Mouse (Mus musculus) liver, embryonic 14.5 days (tissue): ENCODE measurements around the gene Olfr519. TPM values are rescaled to one million over a fixed set of nuclear protein-coding genes. Genes with fewer than 3 reads are reported as not detected.

Experiments
- ATAC-seq: fragments of 200-750 bp; cut with Nextera tagmentation; 2 replicates; pipeline ENCODE4 v1.8.0; 2017; ENCODE audit warnings: moderate number of reproducible peaks, mild to moderate bottlenecking, moderate library complexity; ENCODE audit not compliant: insufficient read depth
- DNase-seq, 3 experiments: peaks; one replicate each; pipeline ENCODE4 v3.0.0-alpha.2; 2012 to 2013; ENCODE audit warnings: low read depth in 3 of 3, low spot score in 3 of 3
- H3K27ac ChIP-seq: fragments of 300-500 bp; sonication (generic); 2 replicates; pipeline ENCODE4 v1.5.1; 2014; ENCODE audit warnings: moderate library complexity, mild to moderate bottlenecking, control low read depth, inconsistent platforms
- H3K27me3 ChIP-seq: fragments of 300-500 bp; sonication (generic); 2 replicates; pipeline ENCODE4 v1.6.1; 2014; ENCODE audit warnings: mild to moderate bottlenecking, low read length, moderate library complexity; ENCODE audit not compliant: control insufficient read depth, insufficient read depth
- H3K36me3 ChIP-seq: fragments of 300-500 bp; sonication (generic); replicated peaks from 2 replicates; pipeline ENCODE4 v1.6.1; 2014; ENCODE audit warnings: low read depth; ENCODE audit not compliant: control insufficient read depth, insufficient read depth
- H3K4me1 ChIP-seq, 2 experiments: fragments of 200-500 bp in 1 of 2; fragments of 300-500 bp in 1 of 2; sonication (generic) in 1 of 2; replicated peaks; 2 replicates each; pipeline ENCODE4 v1.6.1; 2012 to 2014; ENCODE audit warnings: antibody characterized with exemption in 1 of 2, inconsistent platforms in 1 of 2, low read length in 1 of 2; ENCODE audit not compliant: control insufficient read depth in 2 of 2, insufficient read depth in 2 of 2
- H3K4me2 ChIP-seq: fragments of 300-500 bp; sonication (generic); 2 replicates; pipeline ENCODE4 v1.6.1; 2014; ENCODE audit warnings: low read depth, mild to moderate bottlenecking, control low read depth, moderate library complexity
- H3K4me3 ChIP-seq, 2 experiments: fragments of 200-500 bp in 1 of 2; fragments of 300-500 bp in 1 of 2; sonication (generic) in 1 of 2; 2 replicates each; pipeline ENCODE4 v1.5.1; 2012 to 2014; ENCODE audit warnings: low read depth in 2 of 2, low read length in 2 of 2, mild to moderate bottlenecking in 2 of 2, control low read depth in 1 of 2, inconsistent platforms in 1 of 2, moderate library complexity in 1 of 2; ENCODE audit not compliant: insufficient read depth in 1 of 2
- H3K9ac ChIP-seq: fragments of 300-500 bp; sonication (generic); replicated peaks from 2 replicates; pipeline ENCODE4 v1.6.1; 2014; ENCODE audit warnings: mild to moderate bottlenecking, control low read depth, moderate library complexity
- H3K9me3 ChIP-seq: fragments of 300-500 bp; sonication (generic); 2 replicates; pipeline ENCODE4 v1.6.1; 2016; ENCODE audit warnings: low read length, mixed read lengths; ENCODE audit not compliant: control insufficient read depth
- CTCF ChIP-seq: IDR thresholded peaks from 2 replicates; pipeline ENCODE4 v1.5.1; 2016; ENCODE audit warnings: antibody characterized with exemption, low read depth, control low read depth
- EP300 ChIP-seq: IDR thresholded peaks from 2 replicates; pipeline ENCODE4 v1.6.1; 2016; ENCODE audit warnings: antibody characterized with exemption, low read depth
- WGBS: fragments of 180-500 bp; shearing (Covaris S2); extraction: QIAGEN DNeasy Blood & Tissue Kit; methylation state at CpG from one replicate; pipeline ENCODE4 v1.1.7; 2014; ENCODE audit not compliant: insufficient replicate concordance; 5-methylcytosine and 5-hydroxymethylcytosine counted together
- polyA plus RNA-seq, 2 experiments: library from polyadenylated mRNA; depleted of rRNA in 1 of 2; stranded (reverse) in 1 of 2; unstranded in 1 of 2; fragments of >200 nt; fragmentation: Nextera tagmentation in 1 of 2; extraction: Ambion mirVana in 1 of 2; gene quantifications; 2 replicates each; pipeline versions ENCODE4 v1.2.1 to v1.2.3; 2012 to 2014

The Olfr519 gene
- not detected in 2 replicates for polyA plus RNA-seq (2012; rRNA removed)
- polyA plus RNA-seq (2014; fragmentation: Nextera tagmentation; extraction: Ambion mirVana), result not detected in 2 replicates

GRCm38 (mm10) chr7:108894320-108894719 lies at the start of gene Olfr519:
Gene Olfr519 (minus strand): TSS chr7:108894420.
- Histone ChIP-seq H3K9me3 (no peaks in the 10 kb centered on the region), H3K4me2 (no peak within 1 kb of the TSS), H3K36me3 (no peaks in the 10 kb centered on the region), H3K27me3 (no peaks in the 10 kb centered on the region), H3K27ac (no peak within 1 kb of the TSS), H3K9ac (no peak within 1 kb of the TSS), H3K4me3 (no peak within 1 kb of the TSS), H3K4me1 (no peaks in the 10 kb centered on the region)
- TF ChIP-seq EP300 (no peak), CTCF (no peak)
- no peak for ATAC-seq
- no peak for DNase-seq
- 58% methylated on average over 5 of the region's 5 CpGs for WGBS

DNA sequence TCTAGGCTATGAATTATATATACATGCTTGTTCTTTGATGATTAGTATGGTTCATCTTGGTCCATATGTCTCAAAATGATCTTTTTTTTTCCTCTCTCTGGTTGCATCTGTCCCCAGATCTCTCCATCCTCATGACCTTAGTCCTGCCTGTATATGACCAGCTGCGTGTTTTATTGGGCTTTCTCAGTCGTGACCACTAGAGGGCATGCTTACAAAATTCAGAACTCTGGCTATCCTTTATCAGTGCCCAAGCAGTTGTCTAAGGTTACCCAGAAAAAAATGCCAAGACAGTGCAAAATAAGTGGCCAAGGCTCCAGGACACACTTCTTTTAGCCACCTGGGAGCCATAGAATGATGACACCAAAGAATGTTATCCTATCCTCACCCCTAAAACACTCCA lies 49.8 kb upstream of the Olfr519 start:
- Histone ChIP-seq H3K4me3 (no peak overlapping the region), H3K4me2 (no peak overlapping the region), H3K36me3 (peaks cover 28% of the 10 kb centered on the region), H3K9me3 (no peaks in the 10 kb centered on the region), H3K4me1 (no peaks in the 10 kb centered on the region), H3K27ac (no peak overlapping the region), H3K9ac (no peak overlapping the region), H3K27me3 (no peaks in the 10 kb centered on the region)
- TF ChIP-seq EP300 (no peak), CTCF (peak; percentile 75)
- 8% methylated on average over 2 of the region's 2 CpGs for WGBS
- ATAC-seq (peak; percentile 60), DNase-seq (peak; percentile 39 to 50 (median 41))

DNA sequence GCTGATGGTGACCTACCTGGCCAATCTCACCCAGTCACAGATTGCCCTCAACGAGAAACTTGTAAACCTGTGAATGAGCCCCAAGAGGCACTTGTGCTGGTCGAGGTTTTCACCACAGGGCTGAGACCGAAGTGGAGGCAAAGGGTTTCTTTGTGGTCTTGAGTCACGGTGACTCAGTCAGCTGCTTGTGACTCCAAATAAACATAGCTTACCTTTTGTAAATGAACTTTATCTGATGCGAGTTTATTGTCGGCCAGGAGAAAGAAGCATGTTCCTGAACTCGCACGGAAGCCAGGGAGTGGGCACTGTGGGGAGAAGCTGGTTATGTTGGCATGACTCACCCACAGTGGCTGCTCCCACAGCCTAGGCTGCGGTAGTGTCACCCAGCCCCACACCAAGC lies 47.2 kb upstream of the Olfr519 start:
- no peak for DNase-seq
- no peaks in the 10 kb centered on the region for H3K9me3 ChIP-seq
- no peaks in the 10 kb centered on the region for H3K4me1 ChIP-seq
- TF ChIP-seq CTCF (no peak), EP300 (no peak)
- no peak overlapping the region for H3K9ac ChIP-seq
- H3K27ac ChIP-seq, result no peak overlapping the region
- no peak for ATAC-seq
- no peak overlapping the region for H3K4me2 ChIP-seq
- peaks cover 43% of the 10 kb centered on the region for H3K36me3 ChIP-seq
- 81% methylated on average over 9 of the region's 9 CpGs for WGBS
- no peak overlapping the region for H3K4me3 ChIP-seq
- H3K27me3 ChIP-seq, result no peaks in the 10 kb centered on the region

DNA sequence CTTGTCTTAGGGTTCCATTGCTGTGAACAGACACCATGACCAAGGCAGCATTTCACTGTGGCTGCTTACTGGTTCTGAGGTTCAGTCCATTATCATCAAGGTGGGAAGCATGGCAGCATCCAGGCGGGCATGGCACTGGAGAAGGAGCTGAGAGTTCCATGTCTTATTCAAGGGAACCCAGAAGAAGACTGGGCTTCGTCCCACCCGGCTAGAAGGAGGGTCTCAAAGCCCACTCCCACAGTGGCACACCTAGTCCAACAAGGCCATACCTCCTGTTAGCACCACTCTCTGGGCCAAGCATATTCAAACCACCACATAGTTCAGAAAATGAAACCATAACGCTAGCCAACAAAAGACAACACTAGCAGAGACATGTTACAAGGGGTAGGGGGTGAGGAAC lies 42.4 kb upstream of the Olfr519 start:
- Histone ChIP-seq H3K4me1 (peaks cover 3 to 10% of the 10 kb centered on the region in 2 experiments; a peak in 3 of 4 replicates), H3K27ac (no peak overlapping the region), H3K9ac (no peak overlapping the region), H3K4me3 (no peak overlapping the region), H3K36me3 (peaks cover 38% of the 10 kb centered on the region), H3K4me2 (no peak overlapping the region), H3K27me3 (no peaks in the 10 kb centered on the region), H3K9me3 (no peaks in the 10 kb centered on the region)
- DNase-seq, result no peak
- WGBS, result 77% methylated on average over 4 of the region's 4 CpGs
- TF ChIP-seq CTCF, result no peak
- no peak for TF ChIP-seq EP300
- no peak for ATAC-seq

GRCm38 (mm10) chr7:108935411-108935810 lies 41.2 kb upstream of the Olfr519 start:
- peaks cover 30% of the 10 kb centered on the region for H3K36me3 ChIP-seq
- TF ChIP-seq CTCF (no peak), EP300 (no peak)
- H3K27me3 ChIP-seq, result no peaks in the 10 kb centered on the region

More at GRCm38 (mm10) chr7:108935411-108935810, 41.2 kb upstream of the Olfr519 start:
- ATAC-seq, result no peak
- H3K27ac ChIP-seq, result no peak overlapping the region
- H3K4me1 ChIP-seq, result peaks cover 3 to 10% of the 10 kb centered on the region in 2 experiments; a peak in 3 of 4 replicates
- 59% methylated on average over 7 of the region's 7 CpGs for WGBS
- peak overlapping the region; percentile 82 for H3K9ac ChIP-seq
- no peaks in the 10 kb centered on the region for H3K9me3 ChIP-seq
- DNase-seq, result no peak
- H3K4me3 ChIP-seq, result peak overlapping the region; percentile 81 to 95
- H3K4me2 ChIP-seq, result peak overlapping the region; percentile 77
